Mouse (Mus musculus) 416B (cell line): ENCODE data around the gene Atad3a.
"Not testable (repeated sequence)": the region's sequence is repeated elsewhere in the genome, so short reads cannot be mapped to it uniquely, and the experiment has no call there.

Source experiments
- DNase-seq: peaks from one replicate; pipeline ENCODE4 v3.0.0; 2011; ENCODE audit warnings: low read depth

Atad3a gene

DNA sequence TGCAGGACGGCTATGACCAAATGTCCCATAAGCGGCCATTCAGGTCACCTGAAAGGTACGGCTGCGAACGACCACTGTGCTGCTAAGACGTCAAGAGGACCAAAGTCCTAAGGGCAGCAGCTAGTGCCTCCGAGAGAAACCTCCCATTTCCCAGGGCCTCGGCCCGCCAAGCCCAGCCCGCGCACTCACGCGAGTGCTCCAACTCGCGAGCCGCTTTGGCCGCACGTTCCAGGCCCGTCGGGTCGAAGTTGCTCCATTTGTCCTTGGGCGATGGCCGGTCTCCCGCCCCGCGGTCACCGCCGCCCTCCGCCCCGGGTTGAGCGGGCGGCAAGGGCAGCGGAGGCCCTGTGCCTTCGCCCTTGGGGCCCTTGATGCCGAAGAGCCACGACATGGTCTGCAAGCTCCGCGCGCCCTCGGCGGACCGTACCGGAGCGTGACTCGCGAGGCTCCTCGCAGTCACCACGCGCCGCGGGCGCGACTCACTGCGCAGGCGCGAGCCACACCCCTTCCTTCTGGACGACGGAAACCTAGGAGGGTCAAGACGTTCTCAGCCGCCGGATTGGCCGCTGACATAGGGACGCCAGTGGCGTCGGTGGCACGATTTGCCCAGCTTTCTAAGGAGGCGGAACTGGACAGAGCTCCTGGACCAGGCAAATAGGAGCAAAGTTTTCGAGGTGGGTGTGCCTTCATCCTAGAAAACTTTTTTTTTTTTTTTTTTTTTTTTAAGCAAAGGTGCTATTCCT is at the start of gene Atad3a:
Atad3a (minus strand) TSS at position 481 of the 743 bp plus-strand sequence.
- peak; percentile 98 for DNase-seq

DNA sequence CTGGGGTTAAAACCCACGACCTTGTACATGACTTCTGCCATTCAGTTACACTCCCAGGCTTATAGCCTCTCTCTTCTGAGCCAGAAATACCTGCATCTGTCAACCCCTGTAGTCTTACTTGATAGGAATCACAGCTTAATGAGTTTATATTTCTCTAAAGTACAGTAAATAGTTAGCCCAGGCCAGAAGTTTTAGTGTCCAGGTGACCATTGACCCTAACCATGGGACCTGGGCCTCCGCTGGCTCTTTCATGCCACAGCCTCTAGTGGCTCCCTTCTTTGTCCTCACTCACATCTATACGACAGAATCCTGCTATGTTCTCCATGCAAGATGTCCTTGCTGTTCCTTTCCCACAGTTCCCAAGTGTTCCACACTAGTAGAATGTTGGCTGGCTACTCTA is 46.9 kb upstream of the Atad3a start:
- DNase-seq = no peak

DNA sequence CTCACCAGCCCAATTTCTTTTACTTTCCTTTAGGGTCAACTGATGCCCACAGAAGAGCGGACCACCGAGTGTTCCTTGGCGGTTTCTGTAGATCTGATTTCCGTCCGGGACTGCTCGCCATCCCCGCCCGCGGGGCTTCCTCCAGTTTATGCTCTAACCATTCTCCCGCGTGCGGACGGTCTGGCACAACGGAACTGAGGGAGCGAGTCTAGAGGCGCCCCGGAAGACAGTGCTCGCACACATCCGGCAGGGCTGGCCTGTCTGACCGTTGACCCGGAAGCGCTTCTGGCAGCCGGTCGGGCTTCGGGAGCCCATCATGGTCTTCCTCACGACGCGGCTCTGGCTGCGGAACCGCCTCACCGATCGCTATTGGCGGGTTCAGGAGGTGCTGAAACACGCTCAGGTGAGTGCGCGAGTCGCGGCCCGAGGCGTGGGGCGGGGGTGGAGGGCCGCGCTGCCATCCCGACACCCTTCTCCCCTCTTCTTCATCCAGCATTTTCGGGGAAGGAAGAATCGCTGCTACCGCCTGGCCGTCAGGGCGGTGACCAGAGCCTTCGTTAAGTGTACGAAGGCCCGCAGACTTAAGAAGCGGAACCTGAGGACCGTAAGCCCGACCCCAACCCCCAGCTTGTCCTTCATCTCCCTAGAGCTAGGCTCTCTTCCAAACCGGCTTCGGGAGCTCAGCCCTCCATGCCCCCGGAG is 42.6 kb upstream of the Atad3a start:
- peak; percentile 97 for DNase-seq

DNA sequence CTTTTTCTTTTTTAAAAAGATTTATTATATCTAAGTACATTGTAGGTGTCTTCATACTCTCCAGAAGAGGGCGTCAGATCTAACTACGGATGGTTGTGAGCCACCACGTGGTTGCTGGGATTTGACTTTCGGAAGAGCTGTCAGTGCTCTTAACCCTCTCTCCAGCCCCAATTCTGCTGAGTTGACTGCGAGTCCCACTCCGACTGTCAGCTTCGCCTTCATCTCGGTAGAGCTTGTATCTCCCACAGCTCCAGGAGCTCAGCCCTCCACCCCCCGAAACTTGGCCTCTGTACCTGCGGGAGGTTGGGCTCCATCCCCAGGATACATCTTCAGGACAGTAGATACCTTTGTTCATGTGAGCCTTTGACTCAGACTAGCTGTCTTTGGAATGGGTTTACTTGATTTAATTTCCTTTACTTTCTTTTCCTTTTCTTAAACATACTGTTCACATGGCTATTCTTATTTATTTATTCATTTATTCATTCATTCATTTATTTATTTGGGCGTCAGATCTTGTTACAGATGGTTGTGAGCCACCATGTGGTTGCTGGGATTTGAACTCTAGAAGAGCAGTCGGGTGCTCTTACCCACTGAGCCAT is 41.9 kb upstream of the Atad3a start, which contains the start of gene Mrpl20:
Mrpl20 (plus strand) TSS at position 138 of the 599 bp plus-strand sequence.
- DNase-seq = peak; percentile 89

DNA sequence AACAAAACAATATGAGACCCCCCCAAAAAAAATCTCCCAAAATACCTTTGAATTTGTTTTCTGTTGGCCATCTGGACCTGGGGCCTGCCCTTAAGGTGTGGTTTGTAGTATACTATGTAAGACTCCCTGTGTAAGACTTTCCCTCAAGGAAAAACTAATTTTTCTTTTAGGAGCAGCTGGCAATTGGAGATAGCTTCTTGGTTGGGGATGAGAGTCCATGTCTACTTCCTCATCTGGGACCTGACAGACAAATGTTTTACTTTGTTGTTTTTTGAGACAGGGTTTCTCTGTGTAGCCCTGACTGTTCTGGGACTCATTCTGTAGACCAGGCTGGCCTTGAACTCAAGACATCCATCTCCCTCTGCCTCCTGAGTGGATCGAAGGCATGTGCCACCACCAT is 41.2 kb upstream of the Atad3a start:
- DNase-seq = no peak

DNA sequence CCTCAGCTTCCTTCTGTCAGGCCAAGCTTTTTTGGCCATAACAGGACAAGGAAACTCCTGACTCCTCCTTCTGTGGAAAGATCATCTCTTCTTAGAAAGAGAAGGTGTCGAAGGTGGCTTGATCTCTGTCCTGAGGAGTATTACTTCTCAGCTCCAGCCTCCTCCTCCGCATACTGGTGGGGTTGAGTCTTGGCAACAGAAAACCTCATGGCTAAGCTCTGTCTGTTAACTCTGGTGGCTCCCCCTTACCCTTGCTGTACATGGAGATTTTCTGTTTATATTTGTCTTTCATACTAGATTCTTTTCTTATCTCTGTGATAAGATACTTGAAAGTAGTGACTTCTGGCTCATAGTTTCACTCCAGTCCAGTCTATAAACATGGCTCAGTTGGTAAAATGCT is 32.8 kb upstream of the Atad3a start:
- no peak for DNase-seq

DNA sequence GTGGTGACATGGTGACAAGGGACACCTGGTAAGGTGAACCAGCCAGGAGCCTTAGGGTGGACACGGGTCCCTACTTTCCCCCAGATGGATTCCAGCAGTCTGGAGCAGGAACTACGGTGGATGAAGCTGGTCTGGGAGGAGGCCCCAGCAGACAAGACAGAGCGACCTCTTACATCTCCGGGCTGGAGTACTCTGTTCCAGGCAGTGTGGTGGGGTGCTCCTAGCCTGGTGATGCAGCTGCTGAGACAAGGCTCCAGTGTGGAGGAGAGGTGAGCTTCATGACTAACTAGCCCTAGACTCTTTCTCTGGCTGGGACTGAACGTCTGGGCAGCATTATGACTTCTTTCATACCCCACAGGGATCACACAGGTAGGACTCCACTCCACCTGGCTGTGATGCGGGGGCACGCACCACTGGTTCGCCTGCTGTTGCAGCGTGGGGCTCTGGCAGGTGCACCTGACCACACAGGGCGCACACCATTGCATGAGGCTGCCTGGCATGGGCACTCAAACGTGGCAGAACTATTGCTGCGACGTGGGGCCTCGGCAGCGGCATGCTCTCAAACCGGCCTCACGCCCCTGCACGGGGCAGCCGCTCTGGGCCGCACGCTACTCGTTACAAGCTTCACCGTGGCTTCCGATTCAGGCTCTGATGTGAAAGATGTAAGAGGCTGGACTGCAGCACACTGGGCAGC is 30.5 kb upstream of the Atad3a start:
- DNase-seq = no peak

DNA sequence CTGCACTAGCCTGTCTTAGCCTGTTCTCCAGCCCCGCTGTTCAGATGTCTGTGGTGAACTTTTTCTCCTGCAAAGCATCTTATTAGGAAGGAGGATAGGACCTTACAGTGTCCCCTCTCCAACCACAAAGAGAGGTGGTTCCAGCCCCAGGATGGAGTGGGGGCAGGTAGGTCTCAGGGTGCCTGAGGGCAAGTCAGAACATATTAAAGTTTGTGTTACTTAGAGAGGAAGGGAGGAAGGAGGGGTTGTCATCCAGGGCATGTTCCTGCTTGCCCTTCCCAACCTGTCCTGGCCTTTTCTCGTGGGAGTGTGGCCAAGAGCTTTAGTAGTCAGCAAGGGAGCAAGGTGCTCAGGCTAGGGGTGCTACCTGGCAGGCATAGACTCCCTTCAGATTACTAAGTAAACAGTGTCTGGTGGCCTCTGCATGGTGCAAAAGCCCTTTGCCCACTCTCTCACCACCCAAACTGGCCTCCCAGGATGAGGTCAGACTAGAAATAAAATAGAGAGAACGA is 29.8 kb upstream of the Atad3a start:
- no peak for DNase-seq

DNA sequence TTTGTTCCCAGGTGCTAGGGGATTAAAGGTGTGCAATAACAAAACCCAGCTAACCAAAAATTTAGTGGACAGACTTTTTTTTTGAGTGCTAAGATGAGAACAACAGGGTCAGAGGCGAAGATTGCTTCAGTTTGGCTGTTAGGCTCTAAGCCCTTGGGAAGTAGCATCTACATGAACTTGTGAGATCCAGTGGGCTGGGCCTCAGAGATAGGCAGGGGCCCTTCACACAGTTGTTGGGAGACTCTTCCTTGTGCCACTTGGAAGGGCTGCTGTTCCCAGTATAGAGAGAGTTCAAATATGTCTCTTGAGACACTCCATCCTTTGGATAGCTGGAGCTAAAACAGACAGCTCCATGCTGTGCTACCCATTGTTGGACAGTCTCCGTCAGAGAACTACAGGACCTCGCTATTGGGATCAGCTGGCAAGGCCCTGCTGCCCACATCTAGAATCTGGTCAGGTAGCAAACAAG is 29.2 kb upstream of the Atad3a start, which contains the start of gene Ankrd65:
Ankrd65 (plus strand) TSS at position 419 of the 469 bp plus-strand sequence.
- no peak for DNase-seq

DNA sequence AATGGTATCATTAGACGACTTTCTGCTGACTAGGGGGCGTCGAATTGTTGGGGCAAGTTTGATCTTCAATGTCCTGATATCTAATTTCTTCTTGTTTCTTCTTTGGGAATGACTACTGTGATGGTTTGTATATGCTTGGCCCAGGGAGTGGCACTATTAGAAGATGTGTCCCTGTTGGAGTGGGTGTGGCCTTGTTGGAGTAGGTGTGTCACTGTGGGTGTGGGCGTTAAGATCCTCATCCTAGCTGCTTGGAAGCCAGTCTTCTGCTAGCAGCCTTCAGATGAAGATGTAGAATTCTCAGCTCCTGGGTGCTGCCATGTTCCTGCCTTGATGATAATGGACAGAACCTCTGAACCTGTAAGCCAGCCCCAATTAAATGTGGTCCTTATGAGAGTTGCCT is 27.9 kb upstream of the Atad3a start:
- DNase-seq = not testable (repeated sequence)

DNA sequence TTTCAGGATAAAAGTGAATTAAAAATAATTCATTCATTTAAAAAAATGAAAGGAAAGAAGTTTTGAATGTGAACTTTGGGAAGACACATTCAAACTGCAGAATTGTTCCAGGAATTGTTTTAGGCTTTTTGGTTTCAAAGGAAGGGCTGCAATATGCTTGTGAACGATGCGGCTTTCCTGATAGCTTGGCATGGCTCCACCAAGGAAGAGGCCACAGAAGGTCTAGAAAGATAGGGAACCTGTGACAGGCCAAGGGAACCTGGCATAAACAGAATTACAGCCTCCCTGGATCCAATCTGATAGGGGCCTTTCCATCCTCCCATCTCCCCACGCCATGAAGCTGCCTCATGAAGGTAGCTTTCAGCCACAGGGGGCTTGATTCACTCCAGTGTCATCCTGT is 27.4 kb upstream of the Atad3a start:
- peak; percentile 44 for DNase-seq

DNA sequence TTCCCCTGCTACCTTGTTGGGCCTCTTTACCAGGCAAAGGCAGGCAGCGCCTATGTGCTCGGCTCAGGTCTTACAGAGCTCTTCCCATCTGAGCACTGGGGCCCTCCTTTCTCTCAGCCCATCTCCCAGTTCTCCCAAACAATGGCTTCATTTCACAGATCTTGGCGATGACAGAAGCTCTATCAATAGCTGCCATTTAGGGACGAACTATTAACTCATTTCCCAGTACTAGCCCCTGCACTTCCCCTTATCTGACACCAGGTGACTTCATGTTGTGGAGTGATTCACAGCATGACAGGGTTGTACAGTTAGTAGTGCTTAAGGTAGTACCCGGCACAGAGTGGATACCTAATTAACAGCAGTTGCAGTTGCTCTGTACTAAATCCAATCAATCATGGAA is 24.9 kb upstream of the Atad3a start, which contains the start of gene Tmem88b:
Tmem88b (minus strand) TSS at position 56 of the 400 bp plus-strand sequence.
- peak; percentile 48 for DNase-seq

DNA sequence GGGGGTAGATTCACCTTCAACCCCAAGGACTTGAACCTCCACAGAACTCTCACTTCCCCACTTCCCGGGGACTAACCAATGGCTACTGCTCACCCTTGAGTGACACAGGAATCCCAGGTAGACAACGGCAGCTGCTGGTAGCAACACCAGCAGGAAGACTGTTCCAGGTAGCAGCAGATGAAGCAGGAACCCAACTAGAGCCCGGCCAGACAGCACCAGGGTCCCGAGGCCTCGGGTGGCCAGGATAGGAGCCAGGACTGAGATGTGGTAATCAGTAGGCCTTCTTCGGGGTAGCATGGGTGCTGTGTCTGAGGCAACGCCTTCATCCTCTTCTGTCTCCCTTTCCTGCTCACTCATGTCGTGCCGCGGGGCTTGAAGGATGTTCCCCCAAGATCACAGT is 24.4 kb upstream of the Atad3a start:
- DNase-seq = no peak

DNA sequence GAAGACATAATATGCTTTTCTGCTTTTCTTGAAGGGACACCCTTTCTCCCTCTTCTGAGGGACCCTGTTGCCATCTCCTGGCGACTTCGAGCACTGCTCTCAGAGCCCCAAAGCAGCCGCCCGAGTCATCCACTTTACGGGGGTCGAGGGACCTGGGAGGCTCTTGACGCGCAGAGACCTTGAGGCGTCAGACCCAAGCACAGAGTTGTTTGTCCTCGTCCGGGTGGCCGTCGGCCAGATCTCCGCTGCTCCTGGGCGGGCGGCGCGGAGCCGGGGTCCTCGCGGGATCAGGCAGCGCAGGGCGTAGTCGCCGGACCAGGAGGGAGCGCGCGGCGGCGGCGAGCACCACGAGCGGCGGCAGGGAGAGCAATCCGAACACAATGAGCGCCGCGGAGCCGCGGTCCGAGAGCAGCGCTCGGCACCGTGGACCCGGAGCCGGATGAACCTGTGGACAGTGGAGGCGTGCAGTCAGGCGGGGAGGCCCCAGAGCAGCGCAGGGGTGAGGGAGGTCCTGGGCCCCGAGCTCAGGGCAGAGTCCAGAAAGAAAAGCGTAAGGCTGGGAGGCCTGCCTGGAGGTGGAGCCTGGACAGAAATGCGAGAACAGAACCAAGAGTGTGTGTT is 23.3 kb upstream of the Atad3a start:
- peak; percentile 76 for DNase-seq

DNA sequence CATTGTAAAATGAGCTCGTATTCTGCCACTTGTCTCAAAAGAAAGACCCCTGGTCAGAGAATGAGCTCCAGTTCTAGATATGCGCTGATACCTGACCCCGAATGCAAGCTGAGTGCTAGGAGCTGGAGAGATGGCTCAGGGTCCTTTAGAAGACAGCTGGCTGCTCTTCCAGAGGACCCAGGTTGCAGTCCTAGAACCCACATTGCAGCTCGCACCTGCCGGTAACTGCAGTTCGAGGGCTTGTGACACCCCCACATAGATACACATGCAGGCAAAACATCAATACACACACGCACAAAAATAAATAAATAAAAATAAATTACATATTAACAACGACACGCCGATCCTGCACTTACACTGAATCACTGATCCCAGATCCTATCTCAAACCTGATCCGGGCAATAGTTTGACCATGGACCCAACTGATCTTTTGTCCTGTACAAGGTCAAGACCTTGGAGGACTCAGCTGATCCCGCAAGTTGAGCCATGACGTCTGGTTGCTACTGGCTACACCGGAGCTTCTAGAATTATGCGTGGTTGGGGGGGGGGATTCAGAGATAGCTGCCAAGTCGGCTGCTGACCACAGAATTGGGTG is 22.7 kb upstream of the Atad3a start:
- DNase-seq = no peak

DNA sequence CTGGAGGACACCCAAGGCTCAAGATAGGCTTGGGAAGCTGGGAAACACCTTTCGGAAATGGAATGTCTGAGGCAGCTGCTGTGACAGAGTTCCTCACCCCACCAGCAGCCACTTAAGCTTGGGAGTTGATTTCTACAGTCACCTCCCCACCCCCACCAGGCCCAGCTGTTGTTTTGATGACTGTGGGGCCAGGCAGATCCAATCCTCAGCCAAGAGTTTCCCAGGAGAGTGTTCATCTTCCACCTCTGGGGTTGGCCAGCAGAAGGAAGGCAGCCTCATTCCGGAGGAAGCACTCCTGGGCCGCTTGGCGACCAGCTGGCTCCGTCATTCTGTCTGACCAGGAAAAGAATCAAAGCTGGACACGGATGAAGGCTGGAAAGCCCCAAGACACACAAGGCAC is 20.0 kb upstream of the Atad3a start:
- no peak for DNase-seq

DNA sequence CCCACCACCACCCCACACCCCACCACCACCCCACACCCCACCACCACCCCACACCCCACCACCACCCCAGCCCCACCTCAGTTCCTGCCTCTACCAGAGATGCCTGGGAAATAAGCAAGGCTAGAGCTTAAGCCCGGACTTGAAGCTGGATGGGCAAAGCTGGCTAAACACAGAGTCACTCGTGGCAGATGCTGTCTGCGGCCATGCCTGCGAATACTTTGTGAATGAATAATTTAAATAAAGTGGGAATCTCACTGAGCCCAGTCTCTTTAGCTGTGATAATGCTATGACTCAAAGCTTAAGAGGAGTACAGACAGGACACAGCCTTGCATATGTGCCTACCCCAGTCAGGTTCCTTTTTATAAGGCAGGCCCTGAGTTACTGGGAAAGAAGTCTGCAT is 18.6 kb upstream of the Atad3a start:
- no peak for DNase-seq

DNA sequence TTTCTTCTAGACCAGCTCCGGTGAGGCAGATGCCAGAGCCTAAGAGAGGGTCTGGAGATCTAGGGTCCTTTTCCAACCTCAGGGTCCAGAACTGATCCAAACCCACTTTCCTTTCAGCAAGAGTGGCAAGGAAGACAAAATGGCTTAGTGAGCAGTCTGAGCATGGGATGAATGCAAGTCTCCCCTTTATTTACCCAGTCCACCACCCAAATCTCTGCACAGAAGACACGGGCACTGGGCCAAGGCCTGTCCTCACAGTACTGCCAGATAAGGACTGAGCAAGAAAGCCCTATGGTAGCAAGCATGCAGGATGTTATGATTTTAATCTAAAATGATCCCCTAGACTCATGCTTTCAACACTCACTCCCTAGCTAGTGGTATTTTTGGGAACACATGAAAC is 16.9 kb upstream of the Atad3a start:
- DNase-seq = no peak

DNA sequence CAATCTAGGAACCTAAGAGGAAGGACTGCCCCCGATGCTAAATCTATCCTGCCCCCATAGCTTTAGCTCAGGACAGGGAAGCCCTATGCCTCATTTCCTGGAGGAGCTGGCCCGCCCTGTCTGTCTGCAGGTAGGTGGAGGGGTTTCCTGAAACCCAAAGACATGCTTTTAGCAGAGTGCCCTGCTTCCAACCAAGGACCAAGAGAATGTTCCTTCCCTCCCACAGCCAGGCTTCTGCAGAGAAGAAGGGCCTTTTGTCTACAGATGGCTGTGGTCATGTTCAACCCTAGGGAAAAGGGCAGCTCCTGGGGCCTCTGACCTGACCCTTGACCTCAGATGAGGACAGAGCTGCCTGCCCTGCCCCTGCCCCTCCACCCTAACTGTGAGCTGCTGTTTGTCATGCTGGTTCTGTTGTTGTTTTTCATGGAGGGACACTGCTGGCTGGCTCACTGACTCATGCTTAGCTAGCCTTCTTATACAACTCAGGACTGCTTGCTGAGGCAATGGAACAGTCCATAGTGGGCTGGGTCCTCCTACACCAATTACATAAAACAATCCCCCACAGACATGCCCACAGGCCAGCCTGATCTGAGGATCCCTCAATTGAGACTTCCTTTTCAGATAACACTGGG is 15.9 kb upstream of the Atad3a start:
- DNase-seq = peak; percentile 41

DNA sequence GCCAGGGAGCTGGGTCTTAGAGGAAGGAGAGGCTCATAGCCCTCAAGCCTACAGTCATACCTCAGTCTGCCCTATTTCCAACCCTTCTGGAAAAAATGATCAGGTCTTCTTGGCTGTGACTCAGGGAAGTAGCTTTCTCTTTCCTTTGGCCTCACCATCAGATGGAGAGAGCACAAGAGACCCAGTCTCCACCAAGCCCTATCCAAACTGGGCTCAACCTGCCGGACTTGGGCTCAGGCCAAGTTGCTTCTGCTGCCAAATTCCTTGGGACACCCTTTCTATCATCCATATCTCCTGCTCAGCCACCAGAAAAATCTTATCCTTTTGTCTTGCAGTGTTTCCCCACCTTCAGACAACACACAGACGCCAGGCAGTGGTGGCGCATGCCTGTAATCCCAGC is 15.0 kb upstream of the Atad3a start:
- DNase-seq = no peak
